Mouse (Mus musculus): Measurements from ENCODE around the gene Abtb2.

- no peak for TF ChIP-seq CTCF (IDR thresholded peaks at IDR 0.05; ENCODE audit: insufficient read depth, low read length)
- TF ChIP-seq POLR2A (IDR thresholded peaks at IDR 0.05; ENCODE audit: borderline replicate concordance, extremely low read depth, low read depth, low read length) = no peak
These were observed 44.9 kb downstream of the Abtb2 start for GRCm38 (mm10) chr2:103610831-103611535.
